Comparison of ENCODE assay signal across 11 mouse cellular contexts in genomic region chr14:27070758-27071157, GRCm38 (mm10). TPM values are rescaled to one million over a fixed set of nuclear protein-coding genes. Genes with fewer than 3 reads are reported as not detected.
DNase-seq lines count a peak whose midpoint lies in the region; ATAC-seq and TF ChIP-seq lines count a peak whose summit lies in the region.
"Had no signal": no experiment of that assay in that cellular context is flagged by ENCODE, and none has a peak within 500 bp of the region (broad histone marks: within the 10 kb centered on the region; RNA-seq: fewer than 3 reads in every experiment).

No protein-coding gene starts in this region.

- H3K27me3 ChIP-seq in intestine, embryonic 16.5 days (replicated peaks; ENCODE audit: control insufficient read depth, insufficient read depth, low read length) = no peaks in the 10 kb centered on the region
- H3K27me3 ChIP-seq in intestine, postnatal 0 days (replicated peaks; ENCODE audit: control insufficient read depth, insufficient read depth, low read length) = no peaks in the 10 kb centered on the region
- H3K27me3 ChIP-seq in embryonic facial prominence, embryonic 12.5 days = no peaks in the 10 kb centered on the region
- H3K27me3 ChIP-seq in kidney, embryonic 16.5 days (ENCODE audit: insufficient read depth, low read length) = no peaks in the 10 kb centered on the region
- no peaks in the 10 kb centered on the region; the same call in none of the 2 replicates for H3K27me3 ChIP-seq in neural tube, embryonic 15.5 days (replicated peaks)
- H3K27me3 ChIP-seq: CH12.LX; neural tube, embryonic 13.5 days had no signal

- H3K36me3 ChIP-seq in intestine, embryonic 16.5 days (ENCODE audit: control insufficient read depth, insufficient read depth, low read length) = no peaks in the 10 kb centered on the region
- no peaks in the 10 kb centered on the region for H3K36me3 ChIP-seq in intestine, postnatal 0 days (ENCODE audit: control insufficient read depth, insufficient read depth)
- no peaks in the 10 kb centered on the region for H3K36me3 ChIP-seq in embryonic facial prominence, embryonic 12.5 days
- no peaks in the 10 kb centered on the region for H3K36me3 ChIP-seq in kidney, embryonic 16.5 days (ENCODE audit: insufficient read depth, low read length)
- no peaks in the 10 kb centered on the region for H3K36me3 ChIP-seq in neural tube, embryonic 15.5 days
- H3K36me3 ChIP-seq: neural tube, embryonic 13.5 days had no signal

- no peaks in the 10 kb centered on the region for H3K9me3 ChIP-seq in intestine, embryonic 16.5 days (ENCODE audit: control insufficient read depth, low read length)
- no peaks in the 10 kb centered on the region for H3K9me3 ChIP-seq in intestine, postnatal 0 days (ENCODE audit: control insufficient read depth)
- H3K9me3 ChIP-seq in embryonic facial prominence, embryonic 12.5 days = no peaks in the 10 kb centered on the region
- H3K9me3 ChIP-seq in kidney, embryonic 16.5 days (ENCODE audit: low read length) = no peaks in the 10 kb centered on the region
- no peaks in the 10 kb centered on the region for H3K9me3 ChIP-seq in neural tube, embryonic 15.5 days (replicated peaks)
- H3K9me3 ChIP-seq: neural tube, embryonic 13.5 days had no signal

- H3K4me2 ChIP-seq in intestine, embryonic 16.5 days (ENCODE audit: low read depth, low read length) = no peak overlapping the region
- H3K4me2 ChIP-seq in intestine, postnatal 0 days (replicated peaks; ENCODE audit: low read depth) = no peak overlapping the region
- peak overlapping the region; percentile 11; the same call in 1 of the 2 replicates for H3K4me2 ChIP-seq in embryonic facial prominence, embryonic 12.5 days (replicated peaks)
- no peak overlapping the region; the same call in 1 of the 2 replicates for H3K4me2 ChIP-seq in kidney, embryonic 16.5 days (replicated peaks; ENCODE audit: low read depth, low read length)
- H3K4me2 ChIP-seq in neural tube, embryonic 15.5 days = peak overlapping the region; percentile 19; the same call in 1 of the 2 replicates
- H3K4me2 ChIP-seq: neural tube, embryonic 13.5 days had no signal

- peak overlapping the region; percentile 36; the same call in 1 of the 2 replicates for H3K27ac ChIP-seq in intestine, embryonic 16.5 days (ENCODE audit: low read length)
- H3K27ac ChIP-seq in intestine, postnatal 0 days (ENCODE audit: low read depth, low read length) = no peak overlapping the region
- peak overlapping the region; percentile 90 for H3K27ac ChIP-seq in embryonic facial prominence, embryonic 12.5 days
- 0 out of 2 replicates have a peak overlapping the region, but pooled peaks have one; percentile 29 for H3K27ac ChIP-seq in kidney, embryonic 16.5 days (ENCODE audit: low read length)
- H3K27ac ChIP-seq in neural tube, embryonic 15.5 days (replicated peaks) = no peak overlapping the region
- H3K27ac ChIP-seq: neural tube, embryonic 13.5 days had no signal

- TF ChIP-seq CTCF in intestine, postnatal 0 days (IDR thresholded peaks at IDR 0.05; ENCODE audit: low read depth) = no peak

- 38% methylated on average over 9 of the region's 9 CpGs for WGBS in intestine, embryonic 16.5 days
- WGBS in intestine, postnatal 0 days = 42% methylated on average over 9 of the region's 9 CpGs
- 5% methylated on average over 9 of the region's 9 CpGs for WGBS in embryonic facial prominence, embryonic 12.5 days
- WGBS in kidney, embryonic 16.5 days = 22% methylated on average over 9 of the region's 9 CpGs
- 28% methylated on average over 9 of the region's 9 CpGs for WGBS in neural tube, embryonic 15.5 days

- ATAC-seq in intestine, embryonic 16.5 days = peak; percentile 39; the same call in 1 of the 2 replicates
- ATAC-seq in intestine, postnatal 0 days = no peak
- ATAC-seq in embryonic facial prominence, embryonic 12.5 days (ENCODE audit: insufficient number of reproducible peaks, insufficient read depth, low FRiP score, low TSS enrichment) = 0 out of 2 replicates have a peak, but pooled peaks have one; percentile 19
- ATAC-seq in kidney, embryonic 16.5 days (ENCODE audit: low FRiP score, low TSS enrichment) = peak; percentile 78
- ATAC-seq in neural tube, embryonic 15.5 days (ENCODE audit: low FRiP score) = no peak

- H3K4me3 ChIP-seq in intestine, embryonic 16.5 days (ENCODE audit: low read length) = no peak overlapping the region
- H3K4me3 ChIP-seq in intestine, postnatal 0 days (ENCODE audit: low read depth, low read length) = no peak overlapping the region
- no peak overlapping the region for H3K4me3 ChIP-seq in embryonic facial prominence, embryonic 12.5 days
- H3K4me3 ChIP-seq in kidney, embryonic 16.5 days (ENCODE audit: low read length) = no peak overlapping the region
- no peak overlapping the region for H3K4me3 ChIP-seq in neural tube, embryonic 15.5 days (replicated peaks)
- H3K4me3 ChIP-seq: neural tube, embryonic 13.5 days had no signal

- DNase-seq in adrenal gland, adult 2 months = no peak
- DNase-seq in cerebellum, postnatal 4 days (ENCODE audit: low spot score in 2 of 2) = no peak
- DNase-seq in urinary bladder, postnatal 4 days (ENCODE audit: low spot score in 2 of 2) = no peak
- DNase-seq: thymus, adult 18-20 months had no signal

- no peak overlapping the region for H3K9ac ChIP-seq in intestine, embryonic 16.5 days (ENCODE audit: low read depth, low read length)
- no peak overlapping the region for H3K9ac ChIP-seq in intestine, postnatal 0 days (ENCODE audit: low read depth, low read length)
- no peak overlapping the region for H3K9ac ChIP-seq in embryonic facial prominence, embryonic 12.5 days
- no peak overlapping the region for H3K9ac ChIP-seq in kidney, embryonic 16.5 days (replicated peaks; ENCODE audit: low read length)
- no peak overlapping the region for H3K9ac ChIP-seq in neural tube, embryonic 15.5 days (replicated peaks)
- H3K9ac ChIP-seq: neural tube, embryonic 13.5 days had no signal

- peaks cover 60% of the 10 kb centered on the region for H3K4me1 ChIP-seq in intestine, embryonic 16.5 days (ENCODE audit: control insufficient read depth, insufficient read depth, low read length)
- H3K4me1 ChIP-seq in intestine, postnatal 0 days (replicated peaks; ENCODE audit: control insufficient read depth, insufficient read depth, low read length) = peaks cover 13% of the 10 kb centered on the region
- H3K4me1 ChIP-seq in embryonic facial prominence, embryonic 12.5 days = peaks cover 98% of the 10 kb centered on the region
- H3K4me1 ChIP-seq in kidney, embryonic 16.5 days (ENCODE audit: insufficient read depth, low read length) = peaks cover 79% of the 10 kb centered on the region
- H3K4me1 ChIP-seq in neural tube, embryonic 15.5 days = peaks cover 69% of the 10 kb centered on the region

RNA-seq across cellular contexts. Expression of gene Il17rd, which starts 32.0 kb away (rescaled TPM):
- 1.4 and 1.5 TPM in 2 replicates for polyA plus RNA-seq in intestine, embryonic 16.5 days (2015; fragmentation: Nextera tagmentation; extraction: Ambion mirVana)
- polyA plus RNA-seq in intestine, postnatal 0 days (2015; fragmentation: Nextera tagmentation; extraction: Ambion mirVana) = 0.73 and 0.86 TPM in 2 replicates
- polyA plus RNA-seq in embryonic facial prominence, embryonic 12.5 days (2016; fragmentation: Nextera tagmentation; extraction: Ambion mirVana) = 10.3 and 11.2 TPM in 2 replicates
- polyA plus RNA-seq in kidney, embryonic 16.5 days (2015; fragmentation: Nextera tagmentation; extraction: Ambion mirVana) = 5.4 and 6.3 TPM in 2 replicates
- polyA plus RNA-seq in neural tube, embryonic 15.5 days (2015; fragmentation: Nextera tagmentation; extraction: Ambion mirVana) = 1.8 and 2.0 TPM in 2 replicates
- 1 to 10 TPM; 2.0 to 3.4 TPM for total RNA-seq in adrenal gland, adult 2 months (2021)
- 1.2 and 1.3 TPM in 2 replicates for polyA plus RNA-seq in adrenal gland, adult 2 months (2012; rRNA removed)

RNA-seq across cellular contexts. Expression of gene Arhgef3, which starts 43.9 kb away (rescaled TPM):
- polyA plus RNA-seq in intestine, embryonic 16.5 days (2015; fragmentation: Nextera tagmentation; extraction: Ambion mirVana) = 12.0 and 13.0 TPM in 2 replicates
- polyA plus RNA-seq in intestine, postnatal 0 days (2015; fragmentation: Nextera tagmentation; extraction: Ambion mirVana) = 10.0 and 12.2 TPM in 2 replicates
- polyA plus RNA-seq in embryonic facial prominence, embryonic 12.5 days (2016; fragmentation: Nextera tagmentation; extraction: Ambion mirVana) = 8.1 and 8.4 TPM in 2 replicates
- 19.2 and 19.6 TPM in 2 replicates for polyA plus RNA-seq in kidney, embryonic 16.5 days (2015; fragmentation: Nextera tagmentation; extraction: Ambion mirVana)
- polyA plus RNA-seq in neural tube, embryonic 15.5 days (2015; fragmentation: Nextera tagmentation; extraction: Ambion mirVana) = 13.6 and 13.7 TPM in 2 replicates
- 10 to 100 TPM; 39.8 to 44.1 TPM for total RNA-seq in adrenal gland, adult 2 months (2021)
- polyA plus RNA-seq in adrenal gland, adult 2 months (2012; rRNA removed) = 7.1 and 8.2 TPM in 2 replicates

Comparison
In these comparisons a context has a peak if more than half of its experiments do, and no peak if none do; other contexts are left out.
1. ATAC-seq: peak in intestine, embryonic 16.5 days (single experiment), embryonic facial prominence, embryonic 12.5 days (single experiment) and kidney, embryonic 16.5 days (single experiment); none in intestine, postnatal 0 days (single experiment) and neural tube, embryonic 15.5 days (single experiment).
2. H3K27ac ChIP-seq: peak in intestine, embryonic 16.5 days (single experiment), embryonic facial prominence, embryonic 12.5 days (single experiment) and kidney, embryonic 16.5 days (single experiment); none in intestine, postnatal 0 days (single experiment) and neural tube, embryonic 15.5 days (single experiment).
3. H3K4me2 ChIP-seq: peak in embryonic facial prominence, embryonic 12.5 days (single experiment) and neural tube, embryonic 15.5 days (single experiment); none in intestine, embryonic 16.5 days (single experiment), intestine, postnatal 0 days (single experiment) and kidney, embryonic 16.5 days (single experiment).